ENCODE assay signal across 8 mouse cellular contexts in the genomic region with DNA sequence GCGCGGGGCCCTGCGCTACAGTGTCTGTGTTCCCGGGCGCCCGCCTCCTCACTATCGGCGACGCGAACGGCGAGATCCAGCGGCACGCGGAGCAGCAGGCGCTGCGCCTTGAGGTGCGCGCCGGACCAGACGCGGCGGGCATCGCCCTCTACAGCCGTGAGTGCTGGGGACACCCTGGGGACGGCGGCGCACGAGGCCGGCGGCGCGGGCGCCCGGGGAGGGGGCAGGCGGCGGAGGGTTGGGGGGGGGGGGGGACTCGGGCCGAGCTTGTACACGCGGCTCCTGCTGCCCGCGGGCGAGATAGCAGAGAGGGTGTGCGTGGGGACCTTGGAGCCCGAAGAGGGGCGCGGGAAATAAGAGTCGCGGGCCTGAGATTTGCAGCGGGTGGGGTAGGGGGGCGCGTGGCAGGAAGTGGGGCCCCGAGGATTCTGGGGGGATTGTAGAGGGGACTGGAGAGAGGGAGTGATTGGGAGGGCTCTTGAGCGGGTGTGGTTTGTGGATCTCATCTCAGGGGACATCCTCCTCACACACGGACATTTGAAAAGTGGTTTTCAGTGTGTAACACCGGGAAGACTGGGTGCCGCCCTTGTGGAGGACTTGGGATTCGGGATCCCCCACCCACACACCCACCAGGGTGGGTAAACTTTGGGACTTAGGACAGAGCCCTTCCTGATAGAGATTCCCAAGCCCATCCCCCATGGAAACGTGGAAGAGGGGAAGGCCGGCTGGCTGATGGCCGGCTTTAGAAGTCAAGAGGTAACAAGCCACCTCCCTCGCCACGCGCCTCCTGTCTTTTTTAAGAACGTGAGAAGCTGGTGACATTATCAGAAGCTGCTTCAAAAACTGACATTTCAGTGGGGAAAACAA. TPM values are rescaled to one million over a fixed set of nuclear protein-coding genes. Genes with fewer than 3 reads are reported as not detected.
DNase-seq lines count a peak whose midpoint lies in the region; ATAC-seq and TF ChIP-seq lines count a peak whose summit lies in the region.

No protein-coding gene starts in this region.

- H3K4me2 ChIP-seq in heart, embryonic 16.5 days (ENCODE audit: low read depth, low read length): peak overlapping the region; percentile 71

- TF ChIP-seq POLR2A in bone marrow macrophage, adult 2 months (IDR thresholded peaks at IDR 0.05; ENCODE audit: borderline replicate concordance, low read depth, low read length): no peak
- TF ChIP-seq POLR2A in lung, adult 2 months (IDR thresholded peaks at IDR 0.05; ENCODE audit: borderline replicate concordance, extremely low read depth, low read depth, low read length): no peak

- peak; percentile 62 for DNase-seq in ES-CJ7 (ENCODE audit: low read depth, low spot score)
- DNase-seq in kidney, postnatal 25 days: peak; percentile 59 to 83
- DNase-seq in lung, adult 2 months: peak; percentile 67
- peak; percentile 22 for DNase-seq in ovary, postnatal 14 days (ENCODE audit: low spot score)

- no peak for TF ChIP-seq CTCF in bone marrow macrophage, adult 2 months (IDR thresholded peaks at IDR 0.05; ENCODE audit: low read depth, low read length)
- no peak for TF ChIP-seq CTCF in lung, adult 2 months (IDR thresholded peaks at IDR 0.05; ENCODE audit: insufficient read depth, low read length)

- no peaks in the 10 kb centered on the region for H3K36me3 ChIP-seq in heart, embryonic 16.5 days (ENCODE audit: control insufficient read depth, insufficient read depth)

- peak; percentile 22; the same call in 1 of the 2 replicates for ATAC-seq in erythroid progenitor cell, adult 5-6 weeks (replicated peaks; ENCODE audit: low FRiP score, poor library complexity, severe bottlenecking)
- ATAC-seq in heart, embryonic 16.5 days (replicated peaks; ENCODE audit: extremely low read depth, insufficient read depth, low FRiP score): peak; percentile 5
- ATAC-seq in activated CD4-positive, CD25-positive, alpha-beta regulatory T cell, adult 4 months: no peak

- no peaks in the 10 kb centered on the region for H3K27me3 ChIP-seq in heart, embryonic 16.5 days (ENCODE audit: control insufficient read depth, insufficient read depth, low read length)

- WGBS in heart, embryonic 16.5 days: under 1% methylated on average over 56 of the region's 66 CpGs
- WGBS in lung, adult 2 months: under 1% methylated on average over 54 of the region's 66 CpGs

- H3K27ac ChIP-seq in bone marrow macrophage, adult 2 months (ENCODE audit: insufficient read depth, low read depth, low read length): peak overlapping the region; percentile 77
- H3K27ac ChIP-seq in heart, embryonic 16.5 days (ENCODE audit: low read length): peak overlapping the region; percentile 97

- H3K4me3 ChIP-seq in bone marrow macrophage, adult 2 months (ENCODE audit: insufficient read depth, low read length): peak overlapping the region; percentile 82
- H3K4me3 ChIP-seq in heart, embryonic 16.5 days (ENCODE audit: low read length): peak overlapping the region; percentile 80
- H3K4me3 ChIP-seq in lung, adult 2 months (replicated peaks; ENCODE audit: extremely low read depth, low read depth, low read length): peak overlapping the region; percentile 86

- H3K4me1 ChIP-seq in bone marrow macrophage, adult 2 months (ENCODE audit: control insufficient read depth, insufficient read depth, low read length): peaks cover 18% of the 10 kb centered on the region
- peaks cover 13% of the 10 kb centered on the region for H3K4me1 ChIP-seq in heart, embryonic 16.5 days (ENCODE audit: control insufficient read depth, insufficient read depth, low read length)
- H3K4me1 ChIP-seq in lung, adult 2 months (ENCODE audit: control insufficient read depth, insufficient read depth, low read length): no peaks in the 10 kb centered on the region; the same call in 1 of the 2 replicates

- H3K9ac ChIP-seq in heart, embryonic 16.5 days (ENCODE audit: low read length): peak overlapping the region; percentile 96

- no peaks in the 10 kb centered on the region for H3K9me3 ChIP-seq in heart, embryonic 16.5 days (replicated peaks; ENCODE audit: control insufficient read depth, low read length)

RNA-seq across cellular contexts. Expression of gene Carm1, which starts 0.6 kb away (rescaled TPM):
- polyA plus RNA-seq in bone marrow macrophage, adult 2 months (2012; ENCODE audit: insufficient read depth, insufficient read length, missing spikeins): 19.1 and 20.5 TPM in 2 replicates
- 137 and 146 TPM in 2 replicates for total RNA-seq in erythroid progenitor cell, adult 5-6 weeks (2015; ENCODE audit: low replicate concordance)
- total RNA-seq in erythroid progenitor cell, adult 5-6 weeks (2017; ENCODE audit: low replicate concordance): 95.5 and 100 TPM in 2 replicates
- 17.2 and 21.8 TPM in 2 replicates for polyA plus RNA-seq in heart, embryonic 16.5 days (2015; fragmentation: Nextera tagmentation; extraction: Ambion mirVana)
- polyA plus RNA-seq in lung, adult 2 months (2012; rRNA removed): 73.3 and 85.3 TPM in 2 replicates
- polyA plus RNA-seq in activated CD4-positive, CD25-positive, alpha-beta regulatory T cell, adult 4 months (2017; shearing (Covaris generic)): 1 to 10 TPM; 4.7 to 5.9 TPM

RNA-seq across cellular contexts. Expression of gene AB124611, which starts 21.3 kb away (rescaled TPM):
- 156 and 179 TPM in 2 replicates for polyA plus RNA-seq in bone marrow macrophage, adult 2 months (2012; ENCODE audit: insufficient read depth, insufficient read length, missing spikeins)
- total RNA-seq in erythroid progenitor cell, adult 5-6 weeks (2015; ENCODE audit: low replicate concordance): 35.0 and 42.3 TPM in 2 replicates
- 17.2 and 18.6 TPM in 2 replicates for total RNA-seq in erythroid progenitor cell, adult 5-6 weeks (2017; ENCODE audit: low replicate concordance)
- 3.2 and 3.7 TPM in 2 replicates for polyA plus RNA-seq in heart, embryonic 16.5 days (2015; fragmentation: Nextera tagmentation; extraction: Ambion mirVana)
- 7.8 and 11.3 TPM in 2 replicates for polyA plus RNA-seq in lung, adult 2 months (2012; rRNA removed)
- 10 to 100 TPM; 56.9 to 62.4 TPM for polyA plus RNA-seq in activated CD4-positive, CD25-positive, alpha-beta regulatory T cell, adult 4 months (2017; shearing (Covaris generic))

RNA-seq across cellular contexts. Expression of gene Tmed1, which starts 37.3 kb away (rescaled TPM):
- polyA plus RNA-seq in bone marrow macrophage, adult 2 months (2012; ENCODE audit: insufficient read depth, insufficient read length, missing spikeins): 11.3 and 11.8 TPM in 2 replicates
- total RNA-seq in erythroid progenitor cell, adult 5-6 weeks (2015; ENCODE audit: low replicate concordance): 6.7 TPM in 1 of 2 replicates, not detected in the other
- 1.8 and 2.0 TPM in 2 replicates for total RNA-seq in erythroid progenitor cell, adult 5-6 weeks (2017; ENCODE audit: low replicate concordance)
- polyA plus RNA-seq in heart, embryonic 16.5 days (2015; fragmentation: Nextera tagmentation; extraction: Ambion mirVana): 81.2 and 90.1 TPM in 2 replicates
- 26.5 and 28.4 TPM in 2 replicates for polyA plus RNA-seq in lung, adult 2 months (2012; rRNA removed)
- 1 to 10 TPM; 2.7 to 3.1 TPM for polyA plus RNA-seq in activated CD4-positive, CD25-positive, alpha-beta regulatory T cell, adult 4 months (2017; shearing (Covaris generic))

RNA-seq across cellular contexts. Expression of gene Timm29, which starts 45.2 kb away (rescaled TPM):
- 15.5 and 16.4 TPM in 2 replicates for polyA plus RNA-seq in bone marrow macrophage, adult 2 months (2012; ENCODE audit: insufficient read depth, insufficient read length, missing spikeins)
- total RNA-seq in erythroid progenitor cell, adult 5-6 weeks (2015; ENCODE audit: low replicate concordance): 21.3 and 26.4 TPM in 2 replicates
- 23.0 and 27.2 TPM in 2 replicates for total RNA-seq in erythroid progenitor cell, adult 5-6 weeks (2017; ENCODE audit: low replicate concordance)
- 28.4 and 28.6 TPM in 2 replicates for polyA plus RNA-seq in heart, embryonic 16.5 days (2015; fragmentation: Nextera tagmentation; extraction: Ambion mirVana)
- 23.6 and 24.3 TPM in 2 replicates for polyA plus RNA-seq in lung, adult 2 months (2012; rRNA removed)
- 1 to 10 TPM; 2.8 to 3.5 TPM for polyA plus RNA-seq in activated CD4-positive, CD25-positive, alpha-beta regulatory T cell, adult 4 months (2017; shearing (Covaris generic))

RNA-seq across cellular contexts. Expression of gene Yipf2, which starts 45.3 kb away (rescaled TPM):
- polyA plus RNA-seq in bone marrow macrophage, adult 2 months (2012; ENCODE audit: insufficient read depth, insufficient read length, missing spikeins): 16.1 and 17.9 TPM in 2 replicates
- 1.7 TPM in 1 of 2 replicates, not detected in the other for total RNA-seq in erythroid progenitor cell, adult 5-6 weeks (2015; ENCODE audit: low replicate concordance)
- total RNA-seq in erythroid progenitor cell, adult 5-6 weeks (2017; ENCODE audit: low replicate concordance): 1.5 and 5.8 TPM in 2 replicates
- polyA plus RNA-seq in heart, embryonic 16.5 days (2015; fragmentation: Nextera tagmentation; extraction: Ambion mirVana): 16.4 and 17.7 TPM in 2 replicates
- 47.8 and 58.7 TPM in 2 replicates for polyA plus RNA-seq in lung, adult 2 months (2012; rRNA removed)
- 10 to 100 TPM; 16.7 to 18.3 TPM for polyA plus RNA-seq in activated CD4-positive, CD25-positive, alpha-beta regulatory T cell, adult 4 months (2017; shearing (Covaris generic))
